26 mouse cellular contexts compared by ENCODE assay signal in the genomic region with DNA sequence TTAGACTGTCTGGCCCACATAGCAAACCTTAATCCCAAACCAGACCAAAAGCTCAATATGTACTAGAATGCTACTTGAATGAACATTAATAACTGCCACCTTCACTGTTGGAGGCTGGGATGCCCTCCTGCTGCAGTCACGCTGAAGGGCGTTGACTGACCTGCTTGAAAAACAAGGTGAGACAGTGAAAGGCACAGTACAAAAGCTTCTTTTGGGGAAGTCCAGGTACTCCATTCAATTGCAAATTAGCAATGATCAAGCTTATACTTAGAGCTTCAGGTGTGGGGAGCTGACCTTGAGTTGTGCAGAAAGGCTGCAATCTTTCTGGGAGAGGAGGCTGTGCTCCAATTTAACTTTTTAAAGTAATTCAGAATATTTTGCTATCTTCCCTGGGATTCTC. TPM values are rescaled to one million over a fixed set of nuclear protein-coding genes. Genes with fewer than 3 reads are reported as not detected.
DNase-seq lines count a peak whose midpoint lies in the region; TF ChIP-seq lines count a peak whose summit lies in the region.
"Had no signal": no experiment of that assay in that cellular context is flagged by ENCODE, and none has a peak within 500 bp of the region (broad histone marks: within the 10 kb centered on the region; RNA-seq: fewer than 3 reads in every experiment).

No protein-coding gene starts in this region.

- peak; percentile 76 for TF ChIP-seq EP300 in ES-Bruce4 (IDR thresholded peaks at IDR 0.05; ENCODE audit: insufficient read depth, low read depth, low read length)

- in situ Hi-C loops in ES-E14 (cut with MboI; ENCODE audit: low sequenced_read_pairs in 2 of 2, unreplicated experiment in 2 of 2): no loop called here

- H3K27me3 ChIP-seq in ES-Bruce4 (ENCODE audit: control insufficient read depth, insufficient read depth, low read length, poor library complexity, severe bottlenecking): no peaks in the 10 kb centered on the region
- no peaks in the 10 kb centered on the region for H3K27me3 ChIP-seq in embryonic facial prominence, embryonic 10.5 days (replicated peaks; ENCODE audit: low read depth, poor library complexity, severe bottlenecking)
- H3K27me3 ChIP-seq: CH12.LX; embryonic facial prominence, embryonic 12.5 days; forebrain, embryonic 13.5 days; forebrain, embryonic 15.5 days had no signal

- H3K9me3 ChIP-seq in ES-Bruce4 (replicated peaks; ENCODE audit: control insufficient read depth, insufficient read depth, low read length, poor library complexity, severe bottlenecking): peaks cover 26% of the 10 kb centered on the region
- H3K9me3 ChIP-seq in ES-E14 (ENCODE audit: control insufficient read depth, insufficient read depth, low read depth, low read length): no peaks in the 10 kb centered on the region
- H3K9me3 ChIP-seq in embryonic facial prominence, embryonic 10.5 days: peaks cover 9% of the 10 kb centered on the region; the same call in 1 of the 2 replicates
- H3K9me3 ChIP-seq: forebrain, embryonic 15.5 days had no signal

- TF ChIP-seq CTCF in ES-Bruce4 (IDR thresholded peaks at IDR 0.05; ENCODE audit: low read depth, low read length): no peak

- no peak overlapping the region for H3K4me3 ChIP-seq in ES-Bruce4 (ENCODE audit: low read depth, low read length)
- H3K4me3 ChIP-seq in ES-E14 (ENCODE audit: insufficient read depth in 1 of 2, low read depth in 1 of 2, low read length in 2 of 2, poor library complexity in 1 of 2, severe bottlenecking in 1 of 2): no peak overlapping the region
- no peak overlapping the region for H3K4me3 ChIP-seq in embryonic facial prominence, embryonic 10.5 days
- H3K4me3 ChIP-seq: embryonic facial prominence, embryonic 12.5 days; forebrain, embryonic 13.5 days; forebrain, embryonic 15.5 days had no signal

- no peaks in the 10 kb centered on the region for H3K36me3 ChIP-seq in ES-Bruce4 (ENCODE audit: control insufficient read depth, insufficient read depth, low read length, poor library complexity, severe bottlenecking)
- H3K36me3 ChIP-seq in ES-E14 (ENCODE audit: control insufficient read depth, insufficient read depth, low read length, poor library complexity, severe bottlenecking): peaks cover 5% of the 10 kb centered on the region; the same call in 1 of the 2 replicates
- no peaks in the 10 kb centered on the region for H3K36me3 ChIP-seq in embryonic facial prominence, embryonic 10.5 days (replicated peaks)
- H3K36me3 ChIP-seq: embryonic facial prominence, embryonic 12.5 days; forebrain, embryonic 15.5 days had no signal

- 92% methylated on average over 2 of the region's 2 CpGs for WGBS in embryonic facial prominence, embryonic 10.5 days

- H3K4me1 ChIP-seq in ES-Bruce4 (ENCODE audit: control insufficient read depth, insufficient read depth, low read length): no peaks in the 10 kb centered on the region
- H3K4me1 ChIP-seq in ES-E14 (ENCODE audit: control insufficient read depth in 2 of 2, insufficient read depth in 2 of 2, low read length in 2 of 2, poor library complexity in 1 of 2): peaks cover 1 to 3% of the 10 kb centered on the region in 2 experiments; a peak in 1 of 4 replicates
- no peaks in the 10 kb centered on the region for H3K4me1 ChIP-seq in embryonic facial prominence, embryonic 10.5 days
- H3K4me1 ChIP-seq: embryonic facial prominence, embryonic 12.5 days; forebrain, embryonic 13.5 days; forebrain, embryonic 15.5 days had no signal

- H3K9ac ChIP-seq in ES-Bruce4 (ENCODE audit: low read depth, poor library complexity, severe bottlenecking): no peak overlapping the region
- no peak overlapping the region for H3K9ac ChIP-seq in ES-E14 (ENCODE audit: insufficient read depth, low read depth, low read length, poor library complexity, severe bottlenecking)
- H3K9ac ChIP-seq: embryonic facial prominence, embryonic 12.5 days; forebrain, embryonic 13.5 days; forebrain, embryonic 15.5 days; forebrain, postnatal 0 days had no signal

- DNase-seq in ES-E14 (ENCODE audit: low read depth, low spot score) (no peak), ZHBTc4 (ENCODE audit: low read depth, low spot score) (peak; percentile 75)
- no peak for DNase-seq in layer of hippocampus, adult 9-10 months (ENCODE audit: low spot score)
- no peak for DNase-seq in embryonic facial prominence, embryonic 10.5 days (ENCODE audit: low spot score)
- DNase-seq: adrenal gland, adult 2 months; adrenal gland, postnatal 10 days; adrenal gland, postnatal 25 days; B cell, adult 2 months; cerebellum, adult 11 months; cerebellum, adult 18-20 months; cerebellum, adult 8-10 months; cerebellum, adult 9-11 months; cerebellum, postnatal 14 days; cerebellum, postnatal 36 days; embryo, embryonic 11 days; forebrain, postnatal 0 days had no signal

- H3K27ac ChIP-seq in ES-Bruce4 (ENCODE audit: insufficient read depth, low read length) (peak overlapping the region; percentile 58; the same call in 1 of the 2 replicates), ES-E14 (ENCODE audit: insufficient read depth, low read depth, low read length, poor library complexity, severe bottlenecking) (peak overlapping the region; percentile 57; the same call in 1 of the 2 replicates)
- no peak overlapping the region for H3K27ac ChIP-seq in embryonic facial prominence, embryonic 10.5 days (replicated peaks)
- H3K27ac ChIP-seq: embryonic facial prominence, embryonic 12.5 days; forebrain, embryonic 13.5 days; forebrain, embryonic 15.5 days had no signal

- no peak for TF ChIP-seq POLR2A in ES-Bruce4 (IDR thresholded peaks at IDR 0.05; ENCODE audit: insufficient read depth, low read length)

TF ChIP-seq in ES-E14, 5 proteins besides CTCF, POLR2A, EP300 and RAD21:
- TF ChIP-seq MAFK (IDR thresholded peaks at IDR 0.05; ENCODE audit: insufficient read depth, low read depth, low read length) (no peak), HCFC1 (IDR thresholded peaks at IDR 0.05; ENCODE audit: borderline replicate concordance, insufficient read depth, low read length) (no peak), CHD2 (IDR thresholded peaks at IDR 0.05; ENCODE audit: low read depth, low read length) (0 out of 2 replicates have a peak, but pooled peaks have one; percentile 41), ZNF384 (IDR thresholded peaks at IDR 0.05; ENCODE audit: low read depth, low read length) (no peak)

RNA-seq across cellular contexts. Expression of a gene that starts 32.3 kb away (rescaled TPM):
- not detected in 2 replicates for polyA plus RNA-seq in ES-Bruce4 (2011; ENCODE audit: insufficient read depth, insufficient read length, low read depth, missing spikeins)
- total RNA-seq in ES-E14 (2012; rRNA removed): 0.18 and 0.21 TPM in 2 replicates
- not detected in 2 replicates for polyA plus RNA-seq in embryonic facial prominence, embryonic 10.5 days (2016; fragmentation: Nextera tagmentation; extraction: Ambion mirVana)
- total RNA-seq: adrenal gland, postnatal 25 days; common myeloid progenitor, adult 5-6 weeks; MEL had no signal
- polyA plus RNA-seq: adrenal gland, adult 2 months; CD4-positive, CD25-positive, alpha-beta regulatory T cell, adult 4 months; embryonic facial prominence, embryonic 12.5 days; embryonic facial prominence, embryonic 14.5 days; forebrain, embryonic 11.5 days; forebrain, embryonic 13.5 days; forebrain, embryonic 15.5 days; forebrain, postnatal 0 days had no signal
